Mouse (Mus musculus): Measurements from ENCODE around the gene Cyp2d12. TPM values are rescaled to one million over a fixed set of nuclear protein-coding genes. Genes with fewer than 3 reads are reported as not detected.
"Not testable (repeated sequence)": the region's sequence is repeated elsewhere in the genome, so short reads cannot be mapped to it uniquely, and the experiment has no call there.

Gene Cyp2d12
- polyA plus RNA-seq (2014; fragmentation: Nextera tagmentation; extraction: Ambion mirVana): not detected in 2 replicates

- WGBS: 88% methylated on average over 7 of the region's 7 CpGs
- no peaks in the 10 kb centered on the region for H3K27me3 ChIP-seq (ENCODE audit: control insufficient read depth, insufficient read depth, low read length)
- no peak within 1 kb of the TSS for H3K9ac ChIP-seq (replicated peaks; ENCODE audit: low read length)
- H3K4me1 ChIP-seq (ENCODE audit: control insufficient read depth, insufficient read depth, low read length): no peaks in the 10 kb centered on the region
- no peak for DNase-seq
- no peak within 1 kb of the TSS for H3K27ac ChIP-seq (replicated peaks; ENCODE audit: low read depth, low read length)
- H3K4me3 ChIP-seq (replicated peaks; ENCODE audit: low read depth, low read length): no peak within 1 kb of the TSS
- H3K4me2 ChIP-seq (ENCODE audit: low read length): no peak within 1 kb of the TSS
- ATAC-seq (ENCODE audit: low FRiP score, low TSS enrichment): no peak
- H3K9me3 ChIP-seq (ENCODE audit: control insufficient read depth, low read length): no peaks in the 10 kb centered on the region
- no peaks in the 10 kb centered on the region for H3K36me3 ChIP-seq (ENCODE audit: control insufficient read depth, insufficient read depth, low read length)
Measured at GRCm38 (mm10) chr15:82554531-82555230, at the start of gene Cyp2d12. Gene Cyp2d12 (plus strand): TSS chr15:82555072.

DNA sequence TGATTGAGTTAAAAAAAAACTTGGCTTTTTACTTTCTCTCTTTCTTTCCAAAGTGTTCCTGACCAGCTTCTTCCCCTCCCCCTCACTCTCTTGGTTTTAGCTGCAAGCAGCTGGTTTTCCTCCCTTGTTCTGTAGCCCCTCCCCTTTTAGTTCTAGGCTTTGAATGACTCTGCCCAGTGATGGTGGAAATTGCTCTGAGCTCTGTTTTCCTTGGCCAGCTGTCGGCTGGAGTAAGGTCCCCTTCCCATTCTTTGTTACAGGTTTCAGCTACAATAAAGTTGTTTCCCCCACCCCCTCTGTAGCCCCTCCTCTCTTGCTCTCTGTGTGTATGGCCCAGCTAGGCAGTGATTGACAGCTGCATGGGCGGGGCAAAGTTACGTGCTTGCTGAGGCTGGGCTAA lies 47.9 kb upstream of the Cyp2d12 start:
- DNase-seq (no peak), ATAC-seq (ENCODE audit: low FRiP score, low TSS enrichment) (no peak)
- no peaks in the 10 kb centered on the region for H3K4me1 ChIP-seq (ENCODE audit: control insufficient read depth, insufficient read depth, low read length)
- H3K36me3 ChIP-seq (ENCODE audit: control insufficient read depth, insufficient read depth, low read length): no peaks in the 10 kb centered on the region
- WGBS: 53% methylated on average over 3 of the region's 3 CpGs
- no peak overlapping the region for H3K4me3 ChIP-seq (replicated peaks; ENCODE audit: low read depth, low read length)
- H3K27me3 ChIP-seq (ENCODE audit: control insufficient read depth, insufficient read depth, low read length): no peaks in the 10 kb centered on the region
- H3K27ac ChIP-seq (replicated peaks; ENCODE audit: low read depth, low read length): no peak overlapping the region
- no peak overlapping the region for H3K4me2 ChIP-seq (ENCODE audit: low read length)
- H3K9me3 ChIP-seq (ENCODE audit: control insufficient read depth, low read length): 0 out of 2 replicates have a peak, but pooled peaks cover 5% of the 10 kb centered on the region
- no peak overlapping the region for H3K9ac ChIP-seq (replicated peaks; ENCODE audit: low read length)

DNA sequence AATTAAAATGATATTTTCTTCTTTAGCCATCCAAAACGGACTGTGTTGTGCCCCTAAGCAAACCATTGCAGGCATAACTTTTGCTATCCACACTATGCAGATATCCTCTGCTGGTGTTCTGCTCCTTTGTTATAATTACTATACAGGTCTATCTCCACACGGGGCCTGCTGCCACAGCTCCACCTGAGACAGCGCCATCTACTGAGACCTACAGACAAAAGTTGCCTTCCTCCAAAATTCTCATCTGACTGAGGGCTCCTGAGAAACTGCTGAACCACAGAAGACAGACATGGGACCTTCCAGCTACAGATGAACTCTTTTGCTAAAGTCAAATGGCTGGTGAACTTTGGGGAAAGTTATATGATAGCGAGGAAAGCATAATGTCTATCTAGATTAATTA lies 47.1 kb upstream of the Cyp2d12 start:
- not testable (repeated sequence) for H3K4me1 ChIP-seq (ENCODE audit: control insufficient read depth, insufficient read depth, low read length); H3K4me3 ChIP-seq (replicated peaks; ENCODE audit: low read depth, low read length); H3K9me3 ChIP-seq (ENCODE audit: control insufficient read depth, low read length); H3K27ac ChIP-seq (replicated peaks; ENCODE audit: low read depth, low read length); H3K4me2 ChIP-seq (ENCODE audit: low read length); DNase-seq; H3K36me3 ChIP-seq (ENCODE audit: control insufficient read depth, insufficient read depth, low read length); ATAC-seq (ENCODE audit: low FRiP score, low TSS enrichment); H3K27me3 ChIP-seq (ENCODE audit: control insufficient read depth, insufficient read depth, low read length); H3K9ac ChIP-seq (replicated peaks; ENCODE audit: low read length)
- 60% methylated on average over 4 of the region's 4 CpGs for WGBS

DNA sequence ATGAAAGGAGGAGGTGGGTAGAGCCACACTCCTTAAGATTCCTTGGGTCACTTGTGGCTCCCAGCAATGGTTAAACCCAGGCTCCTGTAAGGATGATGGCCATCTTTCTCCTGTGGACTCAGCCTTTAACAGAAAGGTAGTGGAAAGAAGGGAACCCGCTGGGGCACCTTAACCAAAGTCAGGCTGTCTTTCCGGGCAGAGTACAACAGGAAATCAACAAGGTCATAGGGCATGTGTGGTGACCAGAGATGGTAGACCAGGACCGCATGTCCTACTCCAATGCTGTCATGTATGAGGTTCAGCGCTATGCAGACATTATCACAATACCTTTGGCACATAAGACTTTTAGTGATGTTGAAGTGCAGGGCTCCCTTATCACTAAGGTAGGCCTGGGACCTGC lies 45.4 kb upstream of the Cyp2d12 start:
- not testable (repeated sequence) for H3K27me3 ChIP-seq (ENCODE audit: control insufficient read depth, insufficient read depth, low read length); H3K27ac ChIP-seq (replicated peaks; ENCODE audit: low read depth, low read length); H3K36me3 ChIP-seq (ENCODE audit: control insufficient read depth, insufficient read depth, low read length); H3K4me1 ChIP-seq (ENCODE audit: control insufficient read depth, insufficient read depth, low read length); ATAC-seq (ENCODE audit: low FRiP score, low TSS enrichment); H3K9me3 ChIP-seq (ENCODE audit: control insufficient read depth, low read length); DNase-seq; H3K4me2 ChIP-seq (ENCODE audit: low read length); H3K9ac ChIP-seq (replicated peaks; ENCODE audit: low read length); H3K4me3 ChIP-seq (replicated peaks; ENCODE audit: low read depth, low read length)
- WGBS: 86% methylated on average over 4 of the region's 4 CpGs

GRCm38 (mm10) chr15:82510500-82510899 lies 44.4 kb upstream of the Cyp2d12 start:
- H3K4me1 ChIP-seq (ENCODE audit: control insufficient read depth, insufficient read depth, low read length); H3K9me3 ChIP-seq (ENCODE audit: control insufficient read depth, low read length); H3K9ac ChIP-seq (replicated peaks; ENCODE audit: low read length); H3K36me3 ChIP-seq (ENCODE audit: control insufficient read depth, insufficient read depth, low read length); DNase-seq; H3K4me3 ChIP-seq (replicated peaks; ENCODE audit: low read depth, low read length); H3K4me2 ChIP-seq (ENCODE audit: low read length); ATAC-seq (ENCODE audit: low FRiP score, low TSS enrichment); H3K27me3 ChIP-seq (ENCODE audit: control insufficient read depth, insufficient read depth, low read length); H3K27ac ChIP-seq (replicated peaks; ENCODE audit: low read depth, low read length): not testable (repeated sequence)

DNA sequence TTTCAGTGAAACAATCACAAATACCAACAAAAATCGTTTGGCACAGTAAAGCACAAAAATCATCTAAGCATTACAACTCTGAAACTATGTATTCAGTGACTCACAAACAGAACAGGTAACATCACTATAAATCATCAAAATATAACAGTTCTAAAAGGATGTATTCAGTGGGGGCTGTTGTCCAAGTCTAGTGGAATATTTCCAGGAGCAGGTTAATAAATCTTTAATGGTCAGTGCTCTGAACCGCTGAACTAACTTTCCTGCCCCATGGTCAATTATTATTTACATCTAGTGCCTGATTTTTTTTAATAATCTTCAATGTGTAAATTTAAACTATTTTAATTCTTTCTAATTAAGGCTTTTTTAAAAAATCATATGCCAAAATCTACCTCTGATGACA lies 42.8 kb upstream of the Cyp2d12 start:
- ATAC-seq (ENCODE audit: low FRiP score, low TSS enrichment); H3K27ac ChIP-seq (replicated peaks; ENCODE audit: low read depth, low read length): not testable (repeated sequence)
- WGBS: 74% methylated on average over 2 of the region's 2 CpGs

DNA sequence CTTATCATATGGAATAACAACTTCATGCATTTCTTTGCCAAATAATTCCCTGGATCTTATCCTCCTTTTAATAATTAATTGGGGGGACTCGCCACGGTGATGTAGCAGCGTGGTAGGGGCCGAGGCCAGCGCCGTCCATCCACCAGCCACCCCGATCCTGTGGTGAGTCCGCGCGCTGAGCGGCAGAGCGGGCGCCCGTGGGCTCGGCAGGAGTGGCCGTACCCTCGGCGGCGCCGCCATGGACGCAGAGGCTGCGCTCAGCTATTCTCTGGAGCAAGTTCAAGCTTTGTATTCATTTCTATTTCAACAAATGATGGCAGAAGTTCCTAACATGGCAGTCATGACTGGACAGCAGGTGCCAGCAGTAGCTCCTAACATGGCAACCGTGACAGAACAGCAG lies 38.7 kb upstream of the Cyp2d12 start:
- not testable (repeated sequence) for H3K9me3 ChIP-seq (ENCODE audit: control insufficient read depth, low read length); H3K27me3 ChIP-seq (ENCODE audit: control insufficient read depth, insufficient read depth, low read length); H3K4me1 ChIP-seq (ENCODE audit: control insufficient read depth, insufficient read depth, low read length); DNase-seq; H3K9ac ChIP-seq (replicated peaks; ENCODE audit: low read length); H3K27ac ChIP-seq (replicated peaks; ENCODE audit: low read depth, low read length); H3K4me3 ChIP-seq (replicated peaks; ENCODE audit: low read depth, low read length); H3K4me2 ChIP-seq (ENCODE audit: low read length); ATAC-seq (ENCODE audit: low FRiP score, low TSS enrichment); H3K36me3 ChIP-seq (ENCODE audit: control insufficient read depth, insufficient read depth, low read length)
- WGBS: 90% methylated on average over 23 of the region's 23 CpGs

More for the DNA sequence above, 42.8 kb upstream of the Cyp2d12 start:
- H3K4me3 ChIP-seq (replicated peaks; ENCODE audit: low read depth, low read length); H3K9ac ChIP-seq (replicated peaks; ENCODE audit: low read length); H3K4me2 ChIP-seq (ENCODE audit: low read length); H3K4me1 ChIP-seq (ENCODE audit: control insufficient read depth, insufficient read depth, low read length); H3K27me3 ChIP-seq (ENCODE audit: control insufficient read depth, insufficient read depth, low read length); H3K36me3 ChIP-seq (ENCODE audit: control insufficient read depth, insufficient read depth, low read length); H3K9me3 ChIP-seq (ENCODE audit: control insufficient read depth, low read length); DNase-seq: not testable (repeated sequence)

DNA sequence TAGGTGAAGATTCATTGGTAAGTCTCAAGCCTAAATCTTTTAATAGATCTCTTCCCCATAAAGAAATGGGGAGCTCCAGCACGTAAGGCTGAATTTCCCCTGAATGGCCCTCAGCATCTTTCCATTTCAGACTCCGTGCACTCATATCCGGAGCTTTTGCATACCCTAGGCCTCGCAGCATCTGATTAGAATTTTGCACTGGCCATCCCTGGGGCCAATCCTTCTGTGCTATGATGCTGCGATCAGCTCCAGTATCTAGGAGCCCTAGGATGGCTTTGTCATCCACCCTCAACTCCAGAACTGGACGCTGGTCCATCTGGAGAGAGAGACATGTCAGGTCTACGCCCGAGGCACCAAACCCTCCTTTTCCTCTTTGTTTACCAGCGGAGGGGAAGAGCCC lies 27.5 kb upstream of the Cyp2d12 start:
- H3K36me3 ChIP-seq (ENCODE audit: control insufficient read depth, insufficient read depth, low read length); H3K9me3 ChIP-seq (ENCODE audit: control insufficient read depth, low read length); ATAC-seq (ENCODE audit: low FRiP score, low TSS enrichment); H3K27me3 ChIP-seq (ENCODE audit: control insufficient read depth, insufficient read depth, low read length); H3K4me2 ChIP-seq (ENCODE audit: low read length); H3K9ac ChIP-seq (replicated peaks; ENCODE audit: low read length); H3K27ac ChIP-seq (replicated peaks; ENCODE audit: low read depth, low read length); H3K4me3 ChIP-seq (replicated peaks; ENCODE audit: low read depth, low read length); DNase-seq; H3K4me1 ChIP-seq (ENCODE audit: control insufficient read depth, insufficient read depth, low read length): not testable (repeated sequence)
- 88% methylated on average over 5 of the region's 9 CpGs for WGBS

DNA sequence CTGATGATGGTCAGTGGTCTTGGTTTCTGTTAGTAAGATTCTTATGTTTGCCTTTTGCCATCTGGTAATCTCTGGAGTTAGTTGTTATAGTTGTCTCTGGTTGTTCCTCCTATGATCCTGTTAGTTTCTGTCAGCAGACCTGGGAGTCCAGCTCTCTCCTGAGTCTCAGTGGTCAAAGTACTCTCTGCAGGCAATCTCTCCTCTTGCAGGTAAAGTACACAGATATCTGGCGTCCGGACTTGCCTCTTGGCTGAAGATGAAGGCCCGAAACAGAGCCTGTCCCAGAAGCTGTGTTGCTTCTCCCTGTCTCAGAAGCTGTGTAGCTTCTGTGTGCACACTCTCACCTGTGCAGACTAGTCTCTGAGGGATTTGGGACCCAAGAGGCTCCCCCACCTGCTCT lies 22.2 kb upstream of the Cyp2d12 start:
- not testable (repeated sequence) for H3K4me1 ChIP-seq (ENCODE audit: control insufficient read depth, insufficient read depth, low read length); H3K27me3 ChIP-seq (ENCODE audit: control insufficient read depth, insufficient read depth, low read length); H3K4me2 ChIP-seq (ENCODE audit: low read length); ATAC-seq (ENCODE audit: low FRiP score, low TSS enrichment); H3K4me3 ChIP-seq (replicated peaks; ENCODE audit: low read depth, low read length); DNase-seq; H3K27ac ChIP-seq (replicated peaks; ENCODE audit: low read depth, low read length); H3K36me3 ChIP-seq (ENCODE audit: control insufficient read depth, insufficient read depth, low read length); H3K9me3 ChIP-seq (ENCODE audit: control insufficient read depth, low read length); H3K9ac ChIP-seq (replicated peaks; ENCODE audit: low read length)
- WGBS: 96% methylated on average over 3 of the region's 3 CpGs
